Mouse (Mus musculus): ENCODE data around the gene Tex2. TPM values are rescaled to one million over a fixed set of nuclear protein-coding genes. Genes with fewer than 3 reads are reported as not detected.

Tex2 gene
- total and polyA plus RNA-seq, 3 experiments: 4.0 to 5.0 (median 4.5) TPM

DNA sequence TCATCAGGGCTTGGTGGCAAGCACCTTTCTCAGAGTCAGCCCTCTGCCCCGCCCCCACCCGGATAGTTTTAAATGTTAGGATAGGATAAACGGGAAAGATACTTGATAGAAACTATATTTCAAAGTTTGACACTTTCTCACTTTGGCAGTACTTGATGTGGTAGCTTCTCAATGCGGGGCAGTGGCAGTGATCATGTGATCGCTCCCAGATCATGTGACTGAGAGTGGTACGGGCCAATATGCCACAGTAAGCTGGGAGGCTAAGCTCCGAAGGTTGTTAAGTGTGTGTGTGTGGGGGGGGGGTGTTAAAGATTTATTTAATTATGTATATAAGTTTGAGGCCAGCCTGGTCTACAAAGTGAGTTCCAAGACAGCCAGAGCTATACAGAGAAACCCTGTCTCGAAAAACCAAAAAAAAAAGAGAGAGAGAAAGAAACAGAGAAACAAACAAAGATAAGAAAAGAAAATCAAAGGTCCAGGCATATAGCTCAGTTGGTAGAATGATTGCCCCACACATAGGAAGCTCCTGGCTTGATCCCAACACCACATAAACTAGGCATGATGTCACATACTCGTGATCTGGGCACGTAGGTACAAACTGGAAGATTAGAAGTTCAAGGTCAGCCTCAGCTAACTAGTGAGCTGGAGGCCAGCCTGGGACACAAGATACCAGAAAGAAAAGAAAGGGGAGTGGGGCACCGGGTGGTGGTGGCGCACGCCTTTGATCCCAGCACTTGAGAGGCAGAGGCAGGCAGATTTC, 4.8 kb upstream of the Tex2 start:
- no peak for DNase-seq (ENCODE audit: extremely low read depth)
- H3K36me3 ChIP-seq (replicated peaks in 1 of 2; ENCODE audit: control insufficient read depth in 1 of 2, insufficient read depth in 1 of 2, low read length in 1 of 2): no peaks in the 10 kb centered on the region
- TF ChIP-seq USF2 (conservative IDR thresholded peaks at IDR 0.05; ENCODE audit: low read depth, low read length) (peak; percentile 67), SMC3 (IDR thresholded peaks at IDR 0.05; ENCODE audit: low read depth, low read length) (no peak), MAZ (IDR thresholded peaks at IDR 0.05; ENCODE audit: low read depth, low read length) (no peak), USF1 (IDR thresholded peaks at IDR 0.05; ENCODE audit: low read depth, low read length) (peak; percentile 75), BHLHE40 (IDR thresholded peaks at IDR 0.05; ENCODE audit: low read depth, low read length) (peak; percentile 13; the same call in 1 of the 2 replicates)
- no peaks in the 10 kb centered on the region for H3K79me2 ChIP-seq (replicated peaks; ENCODE audit: control insufficient read depth, extremely low read depth, insufficient read depth, poor library complexity, severe bottlenecking)
- no peaks in the 10 kb centered on the region for H3K27me3 ChIP-seq (replicated peaks)
- H3K4me1 ChIP-seq (ENCODE audit: control insufficient read depth in 1 of 2, insufficient read depth in 2 of 2): peaks cover 8 to 19% of the 10 kb centered on the region in 2 experiments; a peak in 3 of 4 replicates
- no peaks in the 10 kb centered on the region for H3K9me3 ChIP-seq (replicated peaks; ENCODE audit: low read length)
- no peak overlapping the region for H3K4me3 ChIP-seq (replicated peaks in 1 of 3; ENCODE audit: low read depth in 2 of 3, low read length in 2 of 3, poor library complexity in 1 of 3)
- H3K9ac ChIP-seq (ENCODE audit: insufficient read depth, low read depth): no peak overlapping the region
- dilution Hi-C loops (cut with MboI; ENCODE audit: extremely low pct_ligation_motif_present, extremely low pct_unique_long_range_greater_than_20kb, low sequenced_read_pairs) (no loop called here), in situ Hi-C loops (cut with MboI; ENCODE audit: low pct_ligation_motif_present, low pct_unique_long_range_greater_than_20kb, low sequenced_read_pairs) (no loop called here)
- H3K27ac ChIP-seq (ENCODE audit: insufficient read depth, low read depth): no peak overlapping the region
- H3K4me2 ChIP-seq (ENCODE audit: insufficient read depth, low read depth, poor library complexity, severe bottlenecking): no peak overlapping the region

DNA sequence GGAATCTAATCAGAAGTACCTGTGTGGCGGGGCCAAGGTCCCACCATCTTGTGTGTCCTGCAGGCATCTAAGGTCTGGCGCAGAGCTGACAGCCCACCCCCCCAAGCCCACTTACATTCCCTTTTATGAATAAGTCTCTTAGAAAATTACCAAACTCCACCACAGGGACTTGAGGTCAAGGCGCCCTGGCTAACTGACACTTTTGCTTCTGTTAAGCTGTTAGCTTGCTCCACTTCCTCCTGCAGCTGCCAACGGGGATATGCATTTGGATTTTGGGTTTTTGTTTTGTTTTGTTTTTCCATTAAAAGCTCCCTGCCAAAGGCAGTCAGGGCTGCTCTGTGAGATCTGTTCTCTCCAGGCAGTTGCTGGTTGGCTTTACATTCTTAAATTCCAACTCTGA, 2.3 kb upstream of the Tex2 start:
- peaks cover 8 to 28% of the 10 kb centered on the region in 2 experiments for H3K4me1 ChIP-seq (ENCODE audit: control insufficient read depth in 1 of 2, insufficient read depth in 2 of 2)
- H3K36me3 ChIP-seq (replicated peaks in 1 of 2; ENCODE audit: control insufficient read depth in 1 of 2, insufficient read depth in 1 of 2, low read length in 1 of 2): no peaks in the 10 kb centered on the region
- H3K9ac ChIP-seq (ENCODE audit: insufficient read depth, low read depth): no peak overlapping the region
- no peak overlapping the region for H3K4me2 ChIP-seq (ENCODE audit: insufficient read depth, low read depth, poor library complexity, severe bottlenecking)
- no peak for TF ChIP-seq EP300 (IDR thresholded peaks at IDR 0.05; ENCODE audit: low read length)
- no peak for TF ChIP-seq SIN3A (IDR thresholded peaks at IDR 0.05; ENCODE audit: low read length)
- no peak for TF ChIP-seq E2F4 (IDR thresholded peaks at IDR 0.05; ENCODE audit: insufficient replicate concordance, low read depth, low read length)
- no peak for TF ChIP-seq HCFC1 (IDR thresholded peaks at IDR 0.05; ENCODE audit: low read depth, low read length)
- TF ChIP-seq ZC3H11A (IDR thresholded peaks at IDR 0.05; ENCODE audit: low read depth, low read length): no peak
- TF ChIP-seq CHD2 (IDR thresholded peaks at IDR 0.05; ENCODE audit: low read length): no peak
- no peak for TF ChIP-seq BHLHE40 (IDR thresholded peaks at IDR 0.05; ENCODE audit: low read depth, low read length)
- no peak for TF ChIP-seq JUND (conservative IDR thresholded peaks at IDR 0.05; ENCODE audit: low read depth, low read length)
- no peak for TF ChIP-seq POLR2A (IDR thresholded peaks at IDR 0.05; ENCODE audit: low read depth, low read length)
- TF ChIP-seq TCF12 (IDR thresholded peaks at IDR 0.05; ENCODE audit: low read depth, low read length): no peak
- no peak for TF ChIP-seq CTCF (conservative IDR thresholded peaks at IDR 0.05 in 1 of 2, IDR thresholded peaks at IDR 0.05 in 1 of 2; ENCODE audit: low read depth in 2 of 2, low read length in 2 of 2)
- no peak for TF ChIP-seq USF1 (IDR thresholded peaks at IDR 0.05; ENCODE audit: low read depth, low read length)
- H3K27ac ChIP-seq (ENCODE audit: insufficient read depth, low read depth): no peak overlapping the region
- dilution Hi-C loops (cut with MboI; ENCODE audit: extremely low pct_ligation_motif_present, extremely low pct_unique_long_range_greater_than_20kb, low sequenced_read_pairs): no loop called here
- DNase-seq (ENCODE audit: extremely low read depth): no peak
- in situ Hi-C loops (cut with MboI; ENCODE audit: low pct_ligation_motif_present, low pct_unique_long_range_greater_than_20kb, low sequenced_read_pairs): no loop called here
- H3K27me3 ChIP-seq (replicated peaks): peaks cover 18% of the 10 kb centered on the region
- H3K9me3 ChIP-seq (replicated peaks; ENCODE audit: low read length): no peaks in the 10 kb centered on the region
- H3K4me3 ChIP-seq (replicated peaks in 1 of 3; ENCODE audit: low read depth in 2 of 3, low read length in 2 of 3, poor library complexity in 1 of 3): no peak overlapping the region
- no peaks in the 10 kb centered on the region for H3K79me2 ChIP-seq (replicated peaks; ENCODE audit: control insufficient read depth, extremely low read depth, insufficient read depth, poor library complexity, severe bottlenecking)

Data from CH12.LX (cell line).